Mouse (Mus musculus): ENCODE measurements around the gene Snx7. TPM values are rescaled to one million over a fixed set of nuclear protein-coding genes. Genes with fewer than 3 reads are reported as not detected.
A peak's percentile ranks its signal among the peaks of the same experiment; 100 is the strongest.

Gene Snx7
- polyA plus RNA-seq, 1 experiment from 2014 or later = 17.1 TPM

- no peak overlapping the region for H3K4me3 ChIP-seq (replicated peaks; ENCODE audit: low read length)
- no peak overlapping the region for H3K4me2 ChIP-seq (ENCODE audit: low read length)
- peaks cover 4% of the 10 kb centered on the region; the same call in 1 of the 2 replicates for H3K4me1 ChIP-seq (replicated peaks; ENCODE audit: control insufficient read depth, insufficient read depth, low read length)
- 51% methylated on average over 14 of the region's 14 CpGs for WGBS
- H3K9me3 ChIP-seq (ENCODE audit: control insufficient read depth, low read length) = no peaks in the 10 kb centered on the region
- H3K27ac ChIP-seq (ENCODE audit: low read length) = no peak overlapping the region
- H3K36me3 ChIP-seq (ENCODE audit: control insufficient read depth, insufficient read depth) = no peaks in the 10 kb centered on the region
- no peak overlapping the region for H3K9ac ChIP-seq (replicated peaks; ENCODE audit: low read depth, low read length)
- peak; percentile 89 for ATAC-seq
- no peaks in the 10 kb centered on the region for H3K27me3 ChIP-seq (replicated peaks; ENCODE audit: control insufficient read depth, insufficient read depth, low read length)
Observed at GRCm38 (mm10) chr3:117788800-117789693, 79.7 kb downstream of the Snx7 start.

- Histone ChIP-seq H3K27me3 (replicated peaks; ENCODE audit: control insufficient read depth, insufficient read depth, low read length) (no peaks in the 10 kb centered on the region), H3K36me3 (ENCODE audit: control insufficient read depth, insufficient read depth) (no peaks in the 10 kb centered on the region), H3K4me3 (replicated peaks; ENCODE audit: low read length) (no peak overlapping the region), H3K9me3 (ENCODE audit: control insufficient read depth, low read length) (no peaks in the 10 kb centered on the region), H3K27ac (ENCODE audit: low read length) (no peak overlapping the region), H3K4me2 (ENCODE audit: low read length) (no peak overlapping the region), H3K9ac (replicated peaks; ENCODE audit: low read depth, low read length) (no peak overlapping the region), H3K4me1 (replicated peaks; ENCODE audit: control insufficient read depth, insufficient read depth, low read length) (peaks cover 4% of the 10 kb centered on the region; the same call in 1 of the 2 replicates)
- 56% methylated on average over 6 of the region's 6 CpGs for WGBS
- no peak for ATAC-seq
Observed at GRCm38 (mm10) chr3:117787247-117787646, 81.5 kb downstream of the Snx7 start.

- H3K27ac ChIP-seq (ENCODE audit: low read length) = peak overlapping the region; percentile 50
- peak; percentile 70 for ATAC-seq
Observed at GRCm38 (mm10) chr3:117752151-117752757, 116.5 kb downstream of the Snx7 start.

GRCm38 (mm10) chr3:117751665-117752064, 117.1 kb downstream of the Snx7 start:
- Histone ChIP-seq H3K27me3 (replicated peaks; ENCODE audit: control insufficient read depth, insufficient read depth, low read length) (no peaks in the 10 kb centered on the region), H3K36me3 (ENCODE audit: control insufficient read depth, insufficient read depth) (no peaks in the 10 kb centered on the region), H3K27ac (ENCODE audit: low read length) (no peak overlapping the region), H3K9me3 (ENCODE audit: control insufficient read depth, low read length) (no peaks in the 10 kb centered on the region), H3K4me1 (replicated peaks; ENCODE audit: control insufficient read depth, insufficient read depth, low read length) (no peaks in the 10 kb centered on the region; the same call in 1 of the 2 replicates), H3K4me3 (replicated peaks; ENCODE audit: low read length) (no peak overlapping the region), H3K9ac (replicated peaks; ENCODE audit: low read depth, low read length) (no peak overlapping the region), H3K4me2 (ENCODE audit: low read length) (no peak overlapping the region)
- WGBS = 44% methylated on average over 2 of the region's 2 CpGs
- peak; percentile 37 for ATAC-seq

More at GRCm38 (mm10) chr3:117752151-117752757, 116.5 kb downstream of the Snx7 start:
- Histone ChIP-seq H3K4me2 (ENCODE audit: low read length) (no peak overlapping the region), H3K27me3 (replicated peaks; ENCODE audit: control insufficient read depth, insufficient read depth, low read length) (no peaks in the 10 kb centered on the region), H3K4me1 (replicated peaks; ENCODE audit: control insufficient read depth, insufficient read depth, low read length) (no peaks in the 10 kb centered on the region; the same call in 1 of the 2 replicates), H3K36me3 (ENCODE audit: control insufficient read depth, insufficient read depth) (no peaks in the 10 kb centered on the region), H3K9ac (replicated peaks; ENCODE audit: low read depth, low read length) (no peak overlapping the region), H3K9me3 (ENCODE audit: control insufficient read depth, low read length) (no peaks in the 10 kb centered on the region), H3K4me3 (replicated peaks; ENCODE audit: low read length) (no peak overlapping the region)
- 71% methylated on average over 5 of the region's 5 CpGs for WGBS

GRCm38 (mm10) chr3:117749256-117749655, 119.5 kb downstream of the Snx7 start:
- no peak for ATAC-seq
- WGBS = 72% methylated on average over 3 of the region's 3 CpGs

GRCm38 (mm10) chr3:117739760-117740159, 129.0 kb downstream of the Snx7 start:
- Histone ChIP-seq H3K4me1 (replicated peaks; ENCODE audit: control insufficient read depth, insufficient read depth, low read length) (no peaks in the 10 kb centered on the region), H3K36me3 (ENCODE audit: control insufficient read depth, insufficient read depth) (no peaks in the 10 kb centered on the region), H3K27ac (ENCODE audit: low read length) (no peak overlapping the region), H3K9ac (replicated peaks; ENCODE audit: low read depth, low read length) (no peak overlapping the region), H3K27me3 (replicated peaks; ENCODE audit: control insufficient read depth, insufficient read depth, low read length) (no peaks in the 10 kb centered on the region), H3K9me3 (ENCODE audit: control insufficient read depth, low read length) (no peaks in the 10 kb centered on the region), H3K4me2 (ENCODE audit: low read length) (no peak overlapping the region), H3K4me3 (replicated peaks; ENCODE audit: low read length) (no peak overlapping the region)
- 67% methylated on average over 5 of the region's 5 CpGs for WGBS
- no peak for ATAC-seq

More at GRCm38 (mm10) chr3:117749256-117749655, 119.5 kb downstream of the Snx7 start:
- no peaks in the 10 kb centered on the region for H3K36me3 ChIP-seq (ENCODE audit: control insufficient read depth, insufficient read depth)
- no peak overlapping the region for H3K4me2 ChIP-seq (ENCODE audit: low read length)
- no peaks in the 10 kb centered on the region for H3K9me3 ChIP-seq (ENCODE audit: control insufficient read depth, low read length)
- no peaks in the 10 kb centered on the region for H3K27me3 ChIP-seq (replicated peaks; ENCODE audit: control insufficient read depth, insufficient read depth, low read length)
- H3K9ac ChIP-seq (replicated peaks; ENCODE audit: low read depth, low read length) = no peak overlapping the region
- H3K4me3 ChIP-seq (replicated peaks; ENCODE audit: low read length) = no peak overlapping the region
- no peak overlapping the region for H3K27ac ChIP-seq (ENCODE audit: low read length)
- H3K4me1 ChIP-seq (replicated peaks; ENCODE audit: control insufficient read depth, insufficient read depth, low read length) = no peaks in the 10 kb centered on the region; the same call in 1 of the 2 replicates

- Histone ChIP-seq H3K4me1 (replicated peaks; ENCODE audit: control insufficient read depth, insufficient read depth, low read length) (peaks cover 12% of the 10 kb centered on the region), H3K9me3 (ENCODE audit: control insufficient read depth, low read length) (no peaks in the 10 kb centered on the region), H3K36me3 (ENCODE audit: control insufficient read depth, insufficient read depth) (no peaks in the 10 kb centered on the region), H3K4me2 (ENCODE audit: low read length) (no peak overlapping the region), H3K4me3 (replicated peaks; ENCODE audit: low read length) (no peak overlapping the region), H3K27ac (ENCODE audit: low read length) (no peak overlapping the region), H3K27me3 (replicated peaks; ENCODE audit: control insufficient read depth, insufficient read depth, low read length) (no peaks in the 10 kb centered on the region), H3K9ac (replicated peaks; ENCODE audit: low read depth, low read length) (no peak overlapping the region)
- no peak for ATAC-seq
- WGBS = 22% methylated on average over 4 of the region's 4 CpGs
Observed at GRCm38 (mm10) chr3:117732661-117733060, 136.1 kb downstream of the Snx7 start.

Small RNA genes within 50 kb of the gene (microRNA-seq; reads per million reads assigned to microRNA genes)
- not detected for gene Gm24811

Data from forebrain, embryonic 16.5 days (tissue).